Mouse (Mus musculus) ES-Bruce4 (cell line): ENCODE measurements at regions not wholly inside any gene's neighbourhood (a gene's known extent, or its start where the extent isn't known, plus 50 kb on each side); places are given as distances from the start of the nearest gene placed in this dataset.

Experiments
- H3K27ac ChIP-seq: 2 replicates; pipeline ENCODE4 v1.5.1; 2012; ENCODE audit warnings: low read length, inconsistent platforms; ENCODE audit not compliant: insufficient read depth
- H3K27me3 ChIP-seq: 2 replicates; pipeline ENCODE4 v1.6.1; 2012; ENCODE audit warnings: mild to moderate bottlenecking, low read length, inconsistent platforms; ENCODE audit not compliant: control insufficient read depth, poor library complexity, insufficient read depth, severe bottlenecking
- H3K36me3 ChIP-seq: 2 replicates; pipeline ENCODE4 v1.6.1; 2012; ENCODE audit warnings: inconsistent platforms, mild to moderate bottlenecking, low read length, moderate library complexity; ENCODE audit not compliant: control insufficient read depth, poor library complexity, insufficient read depth, severe bottlenecking
- H3K4me1 ChIP-seq: one replicate; pipeline ENCODE4 v1.8.1; 2011; ENCODE audit warnings: low read length; ENCODE audit not compliant: control insufficient read depth, insufficient read depth
- H3K4me3 ChIP-seq: 2 replicates; pipeline ENCODE4 v1.5.1; 2011; ENCODE audit warnings: low read depth, mild to moderate bottlenecking, low read length
- H3K9ac ChIP-seq: 2 replicates; pipeline ENCODE4 v1.6.1; 2012; ENCODE audit warnings: low read depth, mild to moderate bottlenecking, inconsistent platforms; ENCODE audit not compliant: poor library complexity, severe bottlenecking
- H3K9me3 ChIP-seq: replicated peaks from 2 replicates; pipeline ENCODE4 v1.6.1; 2012; ENCODE audit warnings: mild to moderate bottlenecking, low read length, inconsistent platforms; ENCODE audit not compliant: control insufficient read depth, poor library complexity, insufficient read depth, severe bottlenecking
- CTCF ChIP-seq: IDR thresholded peaks from one replicate; pipeline ENCODE4 v1.8.1; 2011; ENCODE audit warnings: low read depth, low read length
- EP300 ChIP-seq: IDR thresholded peaks from 2 replicates; pipeline ENCODE4 v1.6.1; 2011; ENCODE audit warnings: low read depth, low read length; ENCODE audit not compliant: insufficient read depth
- POLR2A ChIP-seq: IDR thresholded peaks from one replicate; pipeline ENCODE4 v1.8.1; 2011; ENCODE audit warnings: low read length; ENCODE audit not compliant: insufficient read depth

GRCm38 (mm10) chr8:34398914-34399813 is 287.6 kb upstream of the Gm10131 start:
- Histone ChIP-seq H3K9me3 (no peaks in the 10 kb centered on the region), H3K9ac (no peak overlapping the region), H3K4me1 (no peaks in the 10 kb centered on the region), H3K27me3 (no peaks in the 10 kb centered on the region), H3K36me3 (no peaks in the 10 kb centered on the region), H3K27ac (no peak overlapping the region), H3K4me3 (no peak overlapping the region)
- TF ChIP-seq CTCF: no peak
- TF ChIP-seq EP300: no peak
- no peak for TF ChIP-seq POLR2A

DNA sequence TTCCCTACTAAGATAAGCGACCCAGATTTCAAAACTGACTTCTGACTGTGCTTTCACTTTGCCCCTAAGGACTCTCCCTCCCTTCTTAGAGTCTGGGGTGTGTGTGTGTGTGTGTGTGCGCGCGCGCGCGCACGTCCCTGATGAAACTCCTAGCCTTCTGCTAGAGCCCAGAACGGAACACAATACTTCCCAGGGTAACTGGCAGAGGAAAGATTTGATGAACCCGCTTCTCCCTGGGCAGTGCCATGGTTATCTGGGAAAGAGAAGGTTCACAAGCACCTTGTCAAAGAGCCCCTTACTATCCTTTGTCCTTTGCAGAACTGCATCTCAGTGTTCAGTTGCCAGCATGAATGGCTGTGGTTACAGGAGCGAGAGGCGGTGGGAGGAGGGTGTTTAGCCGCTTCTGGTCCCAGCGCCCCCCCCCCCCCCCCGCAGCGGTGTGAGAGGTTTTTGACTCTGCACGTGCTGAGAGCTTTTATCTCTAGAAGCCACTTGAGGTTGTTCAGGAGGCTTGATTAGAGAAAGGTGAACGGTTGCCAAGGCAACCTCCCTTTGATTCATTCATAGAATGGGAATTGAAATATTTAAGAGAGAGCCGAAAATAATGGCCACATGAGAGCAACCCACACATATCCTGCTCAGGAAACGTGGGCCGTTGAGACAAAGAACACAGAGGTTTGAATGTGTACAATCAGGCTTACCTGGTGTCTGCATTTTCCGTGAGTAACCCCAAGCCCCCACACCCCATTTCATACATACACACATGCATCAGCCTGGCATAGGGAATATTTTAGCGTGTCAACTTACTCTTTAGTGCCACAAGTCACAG is 286.3 kb upstream of the Gm10131 start:
- TF ChIP-seq CTCF (no peak), EP300 (no peak), POLR2A (no peak)
- Histone ChIP-seq H3K9ac (no peak overlapping the region), H3K9me3 (no peaks in the 10 kb centered on the region), H3K4me1 (no peaks in the 10 kb centered on the region), H3K4me3 (no peak overlapping the region), H3K36me3 (no peaks in the 10 kb centered on the region), H3K27me3 (no peaks in the 10 kb centered on the region), H3K27ac (no peak overlapping the region)

DNA sequence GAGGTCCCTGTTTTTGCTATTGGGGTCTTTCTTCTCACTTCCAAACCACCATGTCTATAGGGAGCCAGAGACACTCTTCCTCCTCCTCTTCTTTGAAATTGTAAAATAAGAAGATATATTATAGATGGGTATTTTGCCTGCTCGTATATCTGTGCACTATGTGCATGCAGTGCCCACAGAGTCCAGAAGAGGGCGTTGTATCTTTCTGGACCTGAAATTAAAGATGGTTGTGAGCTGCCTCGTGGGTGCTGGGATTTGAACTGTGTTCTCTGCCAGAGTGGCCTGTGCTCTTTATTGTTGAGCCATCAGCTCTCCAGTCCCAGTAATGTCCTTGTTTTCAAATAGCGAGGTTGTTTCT is 285.7 kb upstream of the Gm10131 start:
- no peak overlapping the region for H3K9ac ChIP-seq
- H3K27me3 ChIP-seq: no peaks in the 10 kb centered on the region
- no peaks in the 10 kb centered on the region for H3K4me1 ChIP-seq
- H3K4me3 ChIP-seq: no peak overlapping the region
- TF ChIP-seq CTCF (no peak), POLR2A (no peak), EP300 (no peak)
- no peak overlapping the region for H3K27ac ChIP-seq
- H3K9me3 ChIP-seq: no peaks in the 10 kb centered on the region
- H3K36me3 ChIP-seq: no peaks in the 10 kb centered on the region

- Histone ChIP-seq H3K36me3 (no peaks in the 10 kb centered on the region), H3K27ac (no peak overlapping the region), H3K9ac (no peak overlapping the region), H3K4me1 (no peaks in the 10 kb centered on the region), H3K9me3 (no peaks in the 10 kb centered on the region), H3K27me3 (no peaks in the 10 kb centered on the region), H3K4me3 (no peak overlapping the region)
- TF ChIP-seq CTCF: no peak
Observed at GRCm38 (mm10) chr8:34392981-34393828, 281.7 kb upstream of the Gm10131 start.

DNA sequence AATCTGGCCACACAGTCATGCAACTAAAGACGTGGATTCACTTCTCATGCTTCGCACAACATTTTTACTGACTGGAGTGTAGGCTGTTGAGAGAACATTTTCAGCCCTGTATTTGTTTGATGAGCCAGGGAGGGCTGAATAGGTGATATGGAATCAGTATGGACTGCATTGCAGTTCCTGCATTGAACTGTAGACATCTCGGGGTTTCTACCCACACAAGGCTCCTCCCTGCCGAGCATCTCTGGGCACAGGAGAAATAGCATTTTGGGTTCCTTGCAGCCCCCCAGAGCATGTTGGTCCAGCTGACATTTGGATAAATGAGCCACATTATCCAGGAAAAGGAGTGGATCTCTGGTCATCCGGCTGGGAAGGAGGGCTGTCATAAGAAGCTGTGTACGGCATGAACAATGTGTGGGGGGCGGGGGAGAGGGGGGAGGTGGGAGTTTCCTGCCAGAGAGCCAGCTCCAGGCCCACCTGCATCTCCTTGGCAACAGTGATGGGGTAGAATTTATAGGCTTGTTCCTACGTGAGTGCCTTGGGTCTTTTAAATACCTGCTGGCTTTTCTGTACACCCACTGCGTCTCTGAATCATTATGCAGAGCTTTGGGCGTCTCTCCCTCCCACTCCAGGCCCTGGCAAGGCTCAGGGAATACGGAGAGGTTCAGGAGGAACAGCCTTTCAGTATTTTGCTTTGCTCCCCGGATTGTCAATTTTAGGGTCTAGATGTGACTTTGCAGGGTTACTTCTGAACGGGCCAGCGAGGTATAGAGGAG is 280.9 kb upstream of the Gm10131 start:
- no peak overlapping the region for H3K9ac ChIP-seq
- H3K4me1 ChIP-seq: no peaks in the 10 kb centered on the region
- no peaks in the 10 kb centered on the region for H3K9me3 ChIP-seq
- no peak overlapping the region for H3K4me3 ChIP-seq
- no peak overlapping the region for H3K27ac ChIP-seq
- H3K36me3 ChIP-seq: no peaks in the 10 kb centered on the region
- H3K27me3 ChIP-seq: no peaks in the 10 kb centered on the region
- TF ChIP-seq POLR2A: no peak
- no peak for TF ChIP-seq EP300
- no peak for TF ChIP-seq CTCF
